Mouse (Mus musculus) B cell, adult 2 months (primary cell): Measurements from ENCODE around the gene Lbx1.

Experiments
- DNase-seq, 2 experiments: peaks; one replicate each; pipeline ENCODE4 v3.0.0; 2022

Lbx1 gene

DNA sequence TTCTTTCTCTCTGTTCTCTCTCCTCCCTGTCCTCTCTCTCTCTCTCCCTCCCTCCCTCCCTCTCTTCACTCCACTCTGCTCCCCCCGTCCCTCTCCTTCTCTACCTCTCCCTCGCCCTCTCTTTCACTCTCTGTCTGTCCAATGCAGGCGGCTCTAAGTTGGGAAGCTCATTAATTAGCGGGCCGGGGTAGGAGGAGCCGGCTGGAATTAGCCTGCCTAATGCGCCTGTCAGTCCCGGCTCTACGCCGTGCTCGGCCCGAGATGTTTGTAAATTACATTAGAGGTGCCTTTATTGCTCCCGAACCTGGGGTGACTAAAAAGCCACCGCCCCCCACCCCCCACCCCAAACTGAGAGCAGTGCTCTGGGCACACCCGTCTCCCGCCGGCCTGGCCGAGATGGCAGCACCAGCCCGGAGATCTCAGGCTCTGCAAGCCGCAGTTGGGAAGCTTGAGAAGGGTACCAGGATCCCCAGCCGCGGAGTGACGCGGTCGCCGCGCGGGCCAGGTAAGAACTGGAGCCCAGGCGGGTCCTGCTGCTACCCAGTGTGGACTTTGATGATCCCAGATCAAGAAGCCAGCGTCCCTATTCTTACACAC lies at the start of gene Lbx1:
Gene Lbx1 (minus strand): TSS at position 47 of the 597 bp plus-strand sequence.
- DNase-seq = peak; percentile 24 to 35

DNA sequence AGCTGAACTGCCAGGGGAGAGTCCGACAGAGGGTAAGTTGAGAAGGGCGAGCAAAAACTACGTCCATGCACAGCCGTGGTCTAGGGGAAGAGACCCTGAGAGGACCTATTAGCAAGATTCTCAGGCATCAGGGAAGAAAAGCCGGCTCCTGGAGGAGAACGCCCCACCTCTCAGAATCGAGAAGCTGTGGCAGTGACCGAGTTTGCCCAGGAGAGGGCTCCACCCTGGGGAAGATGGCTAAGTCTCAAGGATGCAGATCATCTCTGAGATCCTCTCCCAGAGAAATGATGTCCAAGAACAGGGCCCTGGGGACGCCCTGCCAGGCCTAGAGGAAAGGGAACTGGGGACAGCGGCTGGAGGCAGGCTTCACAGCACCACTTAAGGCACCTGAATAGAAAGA lies 47.7 kb upstream of the Lbx1 start:
- peak; percentile 67 to 71 for DNase-seq

DNA sequence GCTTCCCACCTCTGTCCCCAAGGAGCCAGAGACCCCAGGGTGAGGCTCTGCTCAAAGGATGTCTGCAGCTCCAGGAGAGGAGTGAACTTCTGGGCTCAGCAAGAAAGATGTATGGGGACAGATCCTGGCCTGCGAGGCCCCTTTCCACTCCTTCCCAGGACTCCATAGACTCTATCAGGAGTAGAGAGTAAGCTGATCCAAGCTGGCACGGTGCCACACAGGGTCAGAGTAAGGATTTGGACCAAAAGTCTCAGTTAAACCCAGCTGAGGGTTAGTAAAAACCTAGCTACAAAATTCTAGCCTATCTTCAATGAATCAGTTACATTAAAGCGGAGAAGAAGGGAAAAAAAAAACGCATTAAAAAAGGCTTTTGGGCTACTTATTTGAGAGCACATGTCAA lies 40.6 kb upstream of the Lbx1 start:
- no peak for DNase-seq

DNA sequence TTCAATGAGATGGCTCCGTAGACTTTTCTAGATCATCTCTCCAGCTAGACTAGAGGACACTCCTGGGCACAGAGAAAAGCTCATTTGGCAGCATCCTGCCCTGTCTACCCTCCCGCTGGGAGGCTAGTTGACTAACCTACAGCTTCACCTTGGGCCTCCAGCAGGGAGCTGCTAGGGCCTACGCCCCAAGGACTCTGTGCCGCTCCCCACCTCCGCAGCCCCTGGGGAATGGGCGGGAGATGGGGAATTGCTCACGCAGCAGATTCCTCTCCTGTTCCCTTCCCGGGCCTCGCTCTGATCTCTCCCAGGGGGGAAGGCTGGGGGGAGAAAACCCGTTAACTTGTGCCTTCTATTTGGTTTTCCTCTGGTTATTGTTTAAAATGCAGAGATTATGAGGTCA lies 36.4 kb upstream of the Lbx1 start:
- DNase-seq = no peak

DNA sequence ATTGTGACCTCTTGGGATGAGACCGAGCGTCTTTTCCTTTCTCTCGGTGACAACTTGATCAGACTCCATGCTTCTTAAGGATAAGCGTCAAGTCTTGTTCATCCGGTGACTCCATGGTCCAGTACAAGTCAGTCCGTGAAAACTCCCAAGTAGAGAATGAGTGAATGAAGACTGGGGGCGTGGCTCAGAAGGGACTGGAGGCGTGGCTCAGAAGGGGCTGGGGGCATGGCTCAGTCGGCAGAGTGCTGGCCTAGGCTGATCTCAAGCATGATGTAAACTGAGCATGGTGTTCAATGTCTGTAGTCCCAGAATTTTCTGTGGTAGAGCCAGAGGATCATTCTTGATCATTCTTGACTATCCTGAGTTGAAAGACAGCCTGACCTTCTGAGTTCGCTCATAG lies 27.4 kb upstream of the Lbx1 start:
- DNase-seq = no peak

DNA sequence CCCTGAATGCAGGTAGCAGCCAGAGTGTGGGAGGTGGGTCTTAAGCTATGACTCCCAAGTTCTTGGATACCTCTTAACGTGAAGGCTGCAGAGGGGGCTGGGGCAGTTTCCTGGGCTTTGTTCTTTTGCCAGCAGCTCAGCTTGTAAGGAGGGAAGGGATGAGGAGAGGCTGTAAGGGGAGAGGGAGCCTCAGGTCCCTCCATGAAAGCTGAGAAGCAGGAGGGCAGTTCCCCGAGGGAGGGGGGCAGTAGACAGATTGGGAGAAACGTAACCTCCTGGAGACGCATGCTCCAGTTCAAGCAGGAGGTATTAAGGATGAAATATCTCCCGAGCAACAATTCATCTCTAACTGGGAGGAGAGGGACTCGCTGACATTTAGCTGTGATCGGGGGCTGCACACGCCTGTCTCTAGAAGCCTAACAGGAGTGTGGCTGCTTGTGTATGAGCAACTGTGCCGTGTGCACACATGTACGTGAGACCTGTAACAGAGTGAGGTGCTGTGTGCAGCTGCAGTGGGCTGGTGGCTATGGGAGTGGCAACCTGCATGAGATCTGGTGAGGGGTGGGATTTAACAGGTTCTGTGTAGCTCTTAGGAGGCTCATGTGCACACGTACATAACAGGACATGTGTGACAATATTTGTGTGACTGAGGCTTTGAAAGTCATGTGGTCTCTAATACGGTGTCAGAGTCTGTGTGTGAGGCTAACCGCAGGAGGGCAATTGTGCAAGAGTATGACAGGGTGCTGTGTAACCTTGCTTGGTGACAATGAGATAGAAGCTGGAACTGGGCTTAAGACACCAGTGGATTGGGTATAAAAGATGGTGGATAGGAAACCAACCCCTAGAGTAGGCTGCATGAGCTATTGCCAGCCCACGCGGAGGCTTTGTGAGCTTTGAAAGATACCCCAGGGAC lies 22.1 kb upstream of the Lbx1 start:
- no peak for DNase-seq

DNA sequence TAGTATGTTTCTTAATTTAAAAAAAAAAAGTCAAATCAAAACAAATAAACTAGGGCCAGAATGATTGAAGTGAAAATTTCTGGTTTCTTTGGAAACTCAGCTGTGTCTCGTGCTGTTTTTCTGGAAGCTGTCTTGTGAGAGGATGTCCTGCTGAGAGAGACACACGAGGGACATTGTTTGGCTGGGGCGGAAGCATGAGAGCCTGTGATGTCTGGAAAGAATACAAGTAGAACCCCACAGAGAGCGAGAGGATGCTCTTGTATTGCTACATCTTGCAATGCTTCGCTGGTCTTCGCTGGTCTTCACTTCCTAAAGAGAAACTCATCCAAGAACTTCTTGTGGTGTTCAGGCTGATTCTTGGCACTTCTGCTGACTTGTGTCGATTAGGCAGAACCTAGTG lies 19.2 kb upstream of the Lbx1 start:
- no peak for DNase-seq

DNA sequence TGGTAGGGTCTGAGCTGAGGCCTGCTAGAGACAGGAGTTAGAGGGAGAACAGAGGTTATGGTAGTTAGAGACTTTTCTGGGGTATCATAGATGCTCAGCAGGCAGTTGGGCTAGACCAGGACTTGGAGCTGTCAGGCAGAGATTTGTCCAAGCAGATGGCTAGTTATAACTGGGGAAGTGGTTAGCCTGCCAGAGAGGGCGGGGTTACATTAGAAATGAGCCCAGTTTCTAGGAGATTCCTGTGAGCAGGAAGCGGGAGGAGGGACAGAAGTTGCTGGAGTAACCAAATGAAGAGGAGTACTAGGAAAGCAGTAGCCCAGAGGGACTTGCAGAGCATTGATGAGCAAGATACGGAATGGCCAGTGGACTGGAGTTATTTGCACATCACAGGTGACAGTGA lies 16.8 kb upstream of the Lbx1 start:
- no peak for DNase-seq

DNA sequence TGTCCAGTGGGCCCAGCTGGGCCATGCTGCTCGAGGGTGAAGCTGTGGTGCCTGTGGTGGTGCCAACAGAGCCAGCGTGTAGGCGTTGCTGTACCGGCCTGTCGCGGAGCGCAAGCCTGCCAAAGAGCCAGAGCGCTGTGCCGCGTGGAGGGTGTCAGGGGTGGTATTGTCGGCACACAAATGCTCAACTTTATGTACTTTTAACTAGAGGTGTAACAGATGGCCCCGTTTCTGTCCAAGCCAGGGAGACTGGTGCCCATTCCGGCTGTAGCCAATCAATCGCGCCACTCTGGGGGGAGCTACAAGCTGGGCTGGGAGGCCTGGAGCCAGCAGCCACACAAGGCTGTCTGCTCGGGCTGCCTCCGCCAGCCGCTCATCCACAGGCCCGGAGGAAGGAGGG lies 13.1 kb upstream of the Lbx1 start:
- DNase-seq = no peak

DNA sequence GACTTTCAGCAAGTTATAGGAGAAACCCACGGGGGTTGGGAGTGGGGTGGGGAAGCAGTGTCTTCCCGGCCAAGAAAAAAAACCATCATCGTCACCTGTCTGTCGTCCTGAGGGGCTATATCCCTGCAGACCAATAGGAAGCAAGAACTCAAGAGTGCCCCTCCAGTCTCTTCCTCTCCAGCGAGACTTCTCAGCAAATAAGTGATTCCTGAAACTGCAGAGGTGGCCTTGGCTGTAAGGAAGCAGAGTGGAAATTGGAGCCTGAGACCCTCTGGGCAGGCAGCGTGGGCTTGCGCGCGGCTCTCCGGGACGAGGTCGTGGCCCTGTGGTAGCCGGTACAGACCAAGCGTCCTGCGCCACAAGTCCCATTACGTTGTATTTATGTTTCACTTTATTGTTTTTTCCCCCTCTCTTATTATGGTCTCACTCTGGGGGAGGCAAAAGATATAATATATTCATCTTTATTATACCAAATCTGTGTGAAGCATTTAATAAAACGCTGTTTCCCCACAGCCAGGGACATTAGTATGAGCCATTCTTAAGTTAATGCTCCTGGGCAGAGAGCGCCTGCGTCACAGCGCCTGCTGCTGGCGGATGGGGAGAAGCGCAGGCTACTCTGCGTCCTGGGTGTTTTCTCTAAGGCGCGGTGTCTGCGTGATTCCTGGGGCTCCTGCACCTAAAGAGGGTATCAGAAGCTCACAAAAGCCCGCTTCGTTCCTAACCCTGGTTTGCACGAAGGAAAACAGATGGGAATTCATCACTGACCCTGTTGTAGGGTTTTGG lies 8.5 kb upstream of the Lbx1 start:
- DNase-seq = peak; percentile 67 to 70

DNA sequence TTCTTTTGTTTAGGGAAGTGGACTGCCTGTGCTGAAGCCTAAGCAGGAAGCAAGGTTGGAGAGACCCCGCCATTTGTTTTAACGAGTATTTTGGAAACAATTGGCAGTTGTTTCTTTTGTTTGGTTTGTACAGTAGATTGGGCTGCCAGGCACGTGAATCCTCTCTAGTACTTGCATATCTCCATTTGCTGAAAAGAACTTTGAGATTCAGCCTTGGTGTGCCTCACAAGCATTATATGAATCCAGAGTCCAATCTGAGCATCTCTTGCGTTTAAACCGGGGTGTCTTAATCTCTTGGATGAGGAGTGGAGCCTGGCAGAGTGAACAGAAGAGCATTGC lies 7.6 kb upstream of the Lbx1 start:
- no peak for DNase-seq

DNA sequence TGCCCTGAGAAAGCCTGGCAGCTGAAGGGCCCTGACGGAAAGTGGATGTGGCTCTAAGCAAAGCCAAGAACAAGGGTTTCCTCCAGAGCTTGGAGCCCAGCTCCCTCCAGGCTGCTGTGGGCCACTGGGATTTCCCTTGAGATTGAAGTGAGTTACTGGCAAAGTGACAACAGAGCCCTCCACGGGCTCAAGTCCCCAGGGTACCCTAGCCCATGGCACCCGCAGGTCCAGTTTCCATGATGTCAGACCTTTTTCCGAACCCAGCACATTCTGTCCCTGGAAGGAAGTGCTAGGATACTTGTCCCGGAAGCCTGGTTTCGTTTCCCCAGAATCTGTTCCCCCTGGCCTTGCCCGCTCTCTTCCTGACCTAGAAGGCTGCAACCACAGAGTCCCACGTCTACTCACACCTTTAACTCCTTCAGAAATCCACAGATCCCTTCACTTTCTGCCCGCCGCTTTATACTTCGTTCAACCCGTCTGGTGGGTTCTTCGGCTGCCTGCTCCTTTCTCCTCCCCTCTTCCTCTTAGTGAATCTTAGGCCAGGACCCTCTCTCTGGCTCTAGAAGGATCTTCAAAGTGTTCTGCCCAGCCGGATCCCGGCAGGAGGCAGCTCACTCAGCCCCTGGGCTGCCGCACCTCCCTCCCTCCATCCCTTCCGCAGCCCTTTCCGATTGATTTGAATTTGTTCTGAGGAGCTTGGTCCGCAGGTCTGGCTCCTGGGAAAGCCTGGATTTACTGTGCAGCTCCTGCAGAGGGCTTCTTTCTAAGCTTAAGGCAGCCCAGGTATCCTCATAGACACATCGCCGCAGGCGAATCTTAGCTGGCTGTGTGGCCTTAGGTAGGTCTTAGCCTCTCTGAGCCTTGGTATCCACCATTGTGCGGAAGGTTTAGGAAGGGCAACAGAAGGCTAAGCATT lies 7.0 kb upstream of the Lbx1 start:
- DNase-seq = peak; percentile 16 to 49

DNA sequence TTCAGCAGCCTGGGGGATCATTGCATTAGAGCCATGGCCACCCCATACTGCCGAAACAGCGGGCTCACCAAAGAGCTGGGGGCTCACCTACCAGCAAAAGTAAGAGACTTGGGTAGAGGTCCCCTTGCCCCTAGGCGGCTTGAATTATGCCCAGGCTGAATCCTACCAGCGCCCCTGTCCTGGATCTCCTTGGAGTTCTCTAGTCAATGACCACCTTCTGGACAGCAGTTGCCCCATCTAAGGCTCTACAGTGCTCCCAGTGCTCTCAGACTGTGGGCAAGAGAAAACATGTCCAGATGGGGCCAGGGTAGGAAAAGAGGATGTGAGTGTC lies 6.4 kb upstream of the Lbx1 start:
- peak in 1 of 2 experiments; percentile 34 for DNase-seq

DNA sequence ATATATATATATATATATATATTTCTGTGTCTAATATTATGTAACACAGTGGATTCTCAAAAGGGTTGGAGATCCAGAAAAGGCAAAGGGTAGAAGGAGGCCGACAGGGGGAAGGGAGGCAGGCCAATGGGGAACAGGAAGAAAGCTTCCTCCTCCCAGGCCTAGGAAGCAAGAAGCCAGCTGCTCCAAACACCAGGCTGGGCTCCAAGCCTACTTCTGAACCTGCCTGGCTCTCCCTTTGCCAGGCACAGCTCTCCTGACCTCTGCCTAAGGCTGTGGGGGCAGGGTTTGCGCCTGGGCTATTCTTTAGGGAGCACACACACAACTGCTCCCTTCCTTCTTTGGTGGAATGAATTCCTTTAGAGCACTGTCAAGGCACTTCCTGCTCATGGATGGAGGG lies 4.4 kb upstream of the Lbx1 start:
- DNase-seq = no peak

DNA sequence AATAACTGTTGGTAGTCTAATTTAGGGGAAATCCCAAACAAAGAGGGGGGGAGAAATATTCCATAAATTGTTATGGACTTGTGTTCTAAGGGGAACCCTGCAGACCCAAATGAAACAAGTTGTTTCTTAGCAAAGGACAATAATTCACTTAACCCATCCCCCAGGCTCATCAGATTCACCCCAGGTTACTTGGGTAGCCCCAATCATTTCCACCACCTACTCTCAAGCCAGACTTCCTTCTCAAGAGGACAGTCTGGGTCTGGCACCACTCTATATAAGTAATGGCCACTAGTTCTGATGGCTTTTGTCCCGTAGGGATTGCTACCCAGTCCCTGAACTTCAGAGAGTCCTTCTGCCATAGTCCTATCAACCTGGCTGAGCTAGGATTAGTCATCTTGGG lies 3.6 kb upstream of the Lbx1 start:
- peak in 1 of 2 experiments; percentile 8 for DNase-seq

DNA sequence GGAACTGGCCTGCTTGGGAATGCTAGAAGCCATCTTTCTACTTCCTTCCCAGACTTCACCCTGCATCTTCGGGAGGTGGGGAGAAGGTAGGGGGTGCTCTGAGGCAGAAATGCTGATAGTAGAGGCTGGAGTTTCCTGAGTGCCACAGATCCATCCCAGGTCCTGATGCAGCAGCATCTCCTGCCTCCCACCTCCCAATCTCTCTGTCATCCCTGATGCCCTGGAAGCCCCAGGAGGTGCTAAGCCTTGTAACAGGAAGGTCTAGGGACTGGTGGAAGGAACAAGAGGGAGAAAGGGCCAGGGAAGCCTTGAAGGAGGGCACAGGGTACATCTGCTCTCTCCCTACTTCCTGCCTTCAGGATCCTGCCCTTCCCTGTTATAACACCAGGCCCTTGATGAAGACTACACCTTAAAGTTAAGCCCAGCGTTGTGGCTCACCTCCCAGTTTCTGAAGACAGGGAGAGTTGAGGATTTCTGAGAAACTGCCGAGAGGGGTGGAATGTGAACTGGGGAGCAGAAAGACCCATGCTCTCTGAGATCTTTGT lies 2.1 kb upstream of the Lbx1 start:
- DNase-seq = peak in 1 of 2 experiments; percentile 4

DNA sequence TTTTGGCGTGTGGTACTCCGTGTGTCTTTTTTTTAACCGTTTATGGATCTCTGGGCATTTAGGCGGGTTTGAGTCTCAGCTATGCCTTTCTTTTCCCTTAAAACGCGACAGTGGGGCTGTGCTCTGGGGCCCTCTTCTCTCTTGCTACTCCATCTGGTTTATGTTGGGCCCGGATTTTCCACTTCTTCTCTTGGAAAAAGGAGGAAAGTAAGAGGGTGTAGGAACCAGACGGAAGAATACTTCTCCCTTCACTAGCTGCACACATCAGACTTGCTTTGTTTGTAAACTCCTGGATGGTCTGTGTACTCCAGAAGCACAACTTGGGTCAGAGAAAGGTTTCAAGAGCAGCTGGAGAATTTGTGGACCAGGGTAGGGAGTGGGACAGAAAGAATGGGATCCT lies 1.5 kb upstream of the Lbx1 start:
- DNase-seq = peak in 1 of 2 experiments; percentile 10

DNA sequence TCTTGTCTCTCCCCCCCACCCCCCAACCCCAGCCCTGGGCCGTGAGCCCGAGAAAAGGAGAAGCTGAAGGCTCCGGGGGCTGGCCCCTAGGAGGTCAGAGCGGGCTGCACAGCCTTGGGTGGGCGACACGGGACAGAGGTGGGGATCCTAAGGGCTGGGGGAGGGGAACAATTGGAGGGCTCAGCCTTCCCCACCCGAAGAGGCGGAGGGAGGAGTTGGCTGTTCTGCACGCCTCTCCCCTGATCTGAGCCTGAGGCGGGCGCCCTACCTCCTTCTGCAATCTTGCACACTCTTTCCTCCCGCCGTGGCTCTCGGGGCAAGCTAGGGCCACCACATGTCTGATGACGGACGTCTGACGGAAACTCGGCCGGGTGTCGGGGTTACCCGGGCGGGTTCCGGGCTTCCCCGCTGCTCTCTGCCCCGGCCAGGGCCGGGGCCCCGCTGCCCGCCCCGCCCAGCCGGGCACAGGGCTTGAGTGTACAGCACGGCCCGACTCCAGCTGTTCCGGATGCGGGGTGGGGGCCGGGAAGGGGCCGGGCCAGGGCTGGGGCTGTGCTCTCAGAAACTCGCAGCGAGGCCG lies 841 bp upstream of the Lbx1 start:
- peak; percentile 74 to 75 for DNase-seq

DNA sequence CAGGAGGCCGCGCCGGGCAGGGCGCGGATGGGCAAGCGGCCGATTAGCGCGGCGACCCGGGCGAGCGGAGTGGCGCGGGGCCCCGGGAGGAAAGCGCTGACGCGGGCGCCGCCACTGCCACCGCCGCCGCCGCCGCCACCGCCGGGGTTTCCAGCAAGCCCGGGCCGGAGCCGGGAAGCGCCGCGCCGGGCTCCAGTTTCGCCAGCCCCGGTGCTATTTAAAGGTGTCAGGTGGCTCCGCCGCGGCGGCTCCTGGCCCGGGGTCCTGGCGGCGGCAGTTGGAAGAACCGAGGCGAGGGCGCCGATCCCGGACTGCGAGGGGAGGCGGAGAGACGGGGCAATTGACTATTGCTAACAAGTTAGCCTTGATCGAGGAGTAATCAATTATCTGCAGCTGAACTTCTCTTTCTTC lies 276 bp downstream of the Lbx1 start:
- peak; percentile 35 to 50 for DNase-seq

DNA sequence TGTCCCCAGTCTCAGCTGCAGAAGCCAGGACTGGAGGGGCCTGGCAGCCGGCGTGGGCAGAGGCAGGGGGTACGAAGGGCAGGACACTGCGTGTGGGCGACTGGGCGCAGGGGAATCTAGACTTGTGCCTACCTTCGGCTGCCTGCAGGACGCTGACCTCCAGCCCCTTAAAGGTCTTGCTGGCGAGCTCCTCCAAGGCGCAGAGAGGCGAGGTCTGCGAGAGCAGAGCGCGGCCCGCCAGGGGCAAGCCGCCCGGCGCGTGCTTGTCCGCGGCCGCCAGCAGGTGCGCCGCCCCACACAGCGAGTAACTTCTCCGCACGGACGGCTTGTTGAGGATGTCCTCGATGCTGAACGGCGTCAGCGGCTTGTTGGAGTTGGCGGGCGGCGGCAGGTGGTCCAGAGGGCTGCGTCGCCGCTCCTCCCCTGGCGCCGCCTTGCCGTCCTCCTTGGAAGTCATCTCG lies 811 bp downstream of the Lbx1 start:
- DNase-seq = peak; percentile 50 to 62

DNA sequence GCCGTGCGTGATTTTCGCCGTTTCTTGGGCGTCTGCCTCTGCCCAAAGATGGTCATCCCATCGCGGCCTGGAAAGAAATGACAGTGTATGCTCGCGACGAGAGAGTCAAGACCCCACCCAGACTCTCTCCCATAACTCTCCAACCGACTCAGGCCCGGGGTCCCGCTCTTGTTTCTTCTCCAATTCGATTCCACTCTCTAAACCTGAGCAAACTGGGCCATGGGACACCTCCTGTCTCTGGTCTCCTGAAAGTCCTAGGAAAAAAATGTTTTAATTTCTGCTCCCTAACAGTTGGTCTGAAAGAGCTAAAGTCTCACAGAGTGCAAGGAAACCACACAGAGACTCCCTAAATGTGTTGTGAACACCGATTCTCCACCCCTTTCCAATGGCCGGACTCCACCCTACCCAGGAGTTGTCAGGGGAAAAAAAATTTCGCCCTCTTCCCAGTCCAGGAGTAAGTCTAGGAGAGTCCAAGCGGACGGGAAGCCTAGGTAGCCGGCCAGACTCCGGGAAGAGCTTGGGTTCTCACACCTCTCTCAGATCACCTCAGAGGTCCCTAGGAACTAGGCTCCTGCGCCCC lies 1.3 kb downstream of the Lbx1 start:
- no peak for DNase-seq
